Mouse (Mus musculus) T-helper 1 cell (primary cell): ENCODE results near the gene Trim62.

Source experiments
- in situ Hi-C: fragments of 300-600 bp; cut with MboI, MseI; formaldehyde crosslinking; loops from one replicate; pipeline ENCODE4 v1.15.1; 2025; ENCODE audit warnings: high pct_unique_total_duplicates

Gene Trim62

GRCm38 (mm10) chr4:128885540-128885939, 2.2 kb downstream of the Trim62 start:
- in situ Hi-C loops: no loop called here

DNA sequence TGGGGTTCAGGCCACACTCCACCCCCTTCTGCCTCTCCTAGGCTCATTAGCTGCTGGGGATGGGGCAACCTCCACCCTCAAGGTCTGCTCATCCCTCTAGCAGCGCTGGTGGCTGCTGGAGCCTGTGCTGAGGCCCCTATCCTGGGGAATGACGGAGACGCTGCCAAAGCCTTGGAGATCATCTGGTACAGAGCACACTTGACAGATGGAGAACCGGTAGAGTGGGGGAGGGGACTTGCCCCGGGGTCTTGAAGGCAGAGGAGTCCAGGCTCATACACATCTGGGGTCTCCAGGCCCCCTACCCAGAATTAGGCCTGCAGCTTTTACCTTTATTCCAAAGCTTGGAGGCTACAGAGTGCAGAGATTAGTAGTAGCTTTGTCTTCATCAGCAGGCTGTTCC, 3.2 kb downstream of the Trim62 start:
- in situ Hi-C loops: no loop called here

DNA sequence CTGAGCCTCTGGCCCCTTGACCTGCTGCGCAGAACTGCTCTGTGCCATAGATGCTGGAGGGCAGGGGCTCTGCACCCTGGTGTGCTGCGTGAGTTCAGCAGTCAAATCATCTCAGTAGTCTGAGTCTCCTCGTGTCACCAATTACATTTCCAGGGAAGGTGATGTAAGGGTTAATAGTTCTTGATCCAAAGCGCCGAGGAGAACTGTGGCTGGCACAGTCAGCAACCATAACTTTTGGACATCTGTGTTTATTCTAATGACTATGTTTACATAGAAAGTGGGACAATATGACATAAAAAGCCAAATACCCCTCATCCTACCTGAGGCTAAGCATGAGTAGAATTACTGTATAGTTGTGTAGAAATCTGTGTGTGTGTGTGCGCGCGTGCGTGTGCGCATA, 3.6 kb downstream of the Trim62 start:
- in situ Hi-C loops: no loop called here

GRCm38 (mm10) chr4:128887641-128888091, 4.3 kb downstream of the Trim62 start:
- in situ Hi-C loops: no loop called here

DNA sequence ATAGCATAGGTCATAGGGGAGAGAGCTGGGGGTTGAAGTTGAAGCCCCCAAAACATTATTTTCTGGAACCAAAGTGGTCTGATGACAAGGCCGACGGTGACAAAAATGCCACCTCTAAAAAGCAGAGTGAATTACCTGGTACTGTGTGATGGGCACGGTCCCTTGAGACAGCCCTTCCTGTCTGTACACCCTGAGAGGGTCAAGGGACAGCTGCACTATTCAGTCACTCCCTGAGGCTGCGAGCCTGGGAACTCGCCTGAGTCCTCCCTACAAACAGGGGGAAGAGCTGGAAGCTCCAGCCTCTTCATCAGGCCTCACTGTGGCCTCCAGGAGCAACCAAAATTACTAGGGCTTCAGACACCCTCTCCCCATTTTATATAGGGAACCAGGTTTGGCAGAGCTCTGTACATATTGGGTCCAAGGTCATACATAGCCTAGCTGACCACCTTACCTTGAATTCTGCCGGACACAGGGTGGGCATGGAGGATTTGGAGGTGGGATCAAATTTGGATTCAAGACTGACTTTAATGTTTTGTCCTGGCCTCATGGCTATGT, 5.1 kb downstream of the Trim62 start:
- in situ Hi-C loops: no loop called here

DNA sequence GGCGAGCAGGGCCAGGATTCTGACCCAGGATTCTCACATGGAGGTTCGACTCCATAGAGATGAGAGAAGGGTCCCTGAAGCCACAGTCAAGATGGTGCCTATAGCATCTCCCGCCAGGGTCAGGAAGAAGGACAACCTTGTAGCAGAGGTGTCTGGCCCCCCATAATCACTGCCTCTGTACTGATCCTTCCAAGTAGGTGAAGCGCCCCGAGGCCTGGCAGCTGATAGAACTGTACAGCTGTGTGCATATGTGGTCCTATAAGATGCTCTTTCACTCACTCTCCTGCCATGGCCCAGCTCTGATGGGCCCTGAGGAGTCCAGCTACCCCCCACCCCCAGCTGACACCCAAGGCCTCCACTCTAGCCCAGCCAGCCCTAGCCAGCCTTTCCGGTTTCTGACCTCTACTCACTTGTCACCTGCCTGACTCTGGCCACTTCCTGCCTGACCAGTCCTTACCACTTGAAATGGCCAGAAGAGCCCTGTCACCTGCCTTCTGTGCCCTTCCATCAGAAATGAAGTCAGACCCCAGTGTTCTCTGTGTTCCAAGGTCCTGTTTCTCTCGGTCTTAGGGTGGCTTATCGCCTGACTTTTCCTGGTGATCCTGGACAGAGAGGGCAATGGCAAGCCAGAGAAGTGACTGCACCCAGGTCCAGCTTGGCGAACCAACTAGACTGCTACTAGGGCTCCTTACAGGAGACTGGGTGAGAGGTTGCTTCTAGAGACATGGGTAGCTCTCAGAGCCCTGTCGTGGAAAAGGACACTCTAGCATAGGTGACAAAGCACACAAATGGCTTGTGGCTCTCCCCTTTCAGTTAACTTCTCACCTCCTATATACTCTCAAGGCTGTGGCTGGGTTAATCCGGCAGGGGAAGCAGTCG, 6.6 kb downstream of the Trim62 start:
- in situ Hi-C loops: no loop called here

DNA sequence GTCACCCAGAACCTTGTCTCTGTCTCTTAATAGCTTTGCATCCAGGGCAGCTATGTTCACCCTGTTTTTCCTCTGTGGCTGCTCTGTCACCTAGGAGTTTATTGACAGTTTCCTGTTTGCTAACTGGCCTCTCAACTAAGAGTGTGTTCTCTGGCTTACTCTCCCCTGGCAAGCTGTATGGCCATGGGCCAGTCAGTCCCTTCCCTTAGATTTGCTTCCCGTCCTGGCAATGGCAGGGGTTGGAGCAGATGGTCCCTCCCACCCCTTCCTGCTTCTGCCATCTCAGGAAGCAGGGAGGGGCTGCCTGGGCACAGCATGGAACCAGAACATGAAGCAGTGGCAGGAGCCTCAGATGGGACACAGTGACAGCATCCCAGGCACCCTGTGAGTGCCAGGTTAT, 7.8 kb downstream of the Trim62 start:
- in situ Hi-C loops: no loop called here

DNA sequence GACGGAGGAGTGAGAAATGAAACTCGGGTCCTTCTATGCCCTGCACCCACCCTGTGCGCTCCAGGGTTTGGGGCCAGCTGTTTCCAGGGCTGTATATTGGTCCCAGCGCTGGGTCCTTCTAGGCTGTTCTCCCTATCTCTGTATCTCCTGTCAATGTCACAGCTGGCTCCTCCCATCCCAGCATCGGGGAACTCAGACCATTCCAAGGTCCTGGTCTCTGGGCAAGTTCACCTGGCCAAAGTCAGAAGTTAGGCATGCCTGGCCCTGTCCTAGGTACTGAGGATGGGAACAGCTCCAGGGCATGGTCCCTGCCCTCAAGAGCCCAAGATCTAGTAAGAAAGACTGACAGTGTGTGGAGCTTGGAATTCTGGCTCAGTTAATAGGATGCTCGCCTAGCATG, 8.4 kb downstream of the Trim62 start:
- in situ Hi-C loops: no loop called here

- in situ Hi-C loops: no loop called here
Observed at GRCm38 (mm10) chr4:128892188-128892587, 8.8 kb downstream of the Trim62 start.

DNA sequence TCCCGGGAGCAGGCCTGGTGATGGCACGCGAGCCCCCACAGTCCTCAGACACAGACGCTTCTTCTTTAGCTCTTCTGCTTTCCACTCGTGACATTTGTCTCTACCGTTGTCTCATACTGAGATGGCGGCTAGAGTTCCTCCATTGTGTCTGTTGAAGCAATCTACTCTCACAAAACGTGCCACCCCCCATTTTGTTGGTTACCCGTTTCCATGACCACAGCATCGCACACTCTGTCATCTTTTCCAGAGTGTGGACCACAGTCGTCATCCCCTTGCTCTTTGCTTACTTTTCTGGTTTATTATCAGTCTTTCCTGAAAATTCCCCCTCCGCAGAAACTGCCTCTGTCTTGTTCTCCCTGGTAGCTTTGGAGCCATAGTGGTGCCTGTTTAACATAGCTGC, 10.7 kb downstream of the Trim62 start:
- in situ Hi-C loops: no loop called here

- in situ Hi-C loops: no loop called here
Observed at GRCm38 (mm10) chr4:128895841-128896240, 12.5 kb downstream of the Trim62 start.

- in situ Hi-C loops: no loop called here
Observed at GRCm38 (mm10) chr4:128896667-128897066, 13.3 kb downstream of the Trim62 start.

- in situ Hi-C loops: no loop called here
Observed at GRCm38 (mm10) chr4:128897911-128898421, 14.6 kb downstream of the Trim62 start.

GRCm38 (mm10) chr4:128899332-128899731, 16.0 kb downstream of the Trim62 start:
- in situ Hi-C loops: no loop called here

- in situ Hi-C loops: no loop called here
Observed at GRCm38 (mm10) chr4:128900484-128900883, 17.1 kb downstream of the Trim62 start.

GRCm38 (mm10) chr4:128902390-128902789, 19.0 kb downstream of the Trim62 start:
- in situ Hi-C loops: no loop called here

DNA sequence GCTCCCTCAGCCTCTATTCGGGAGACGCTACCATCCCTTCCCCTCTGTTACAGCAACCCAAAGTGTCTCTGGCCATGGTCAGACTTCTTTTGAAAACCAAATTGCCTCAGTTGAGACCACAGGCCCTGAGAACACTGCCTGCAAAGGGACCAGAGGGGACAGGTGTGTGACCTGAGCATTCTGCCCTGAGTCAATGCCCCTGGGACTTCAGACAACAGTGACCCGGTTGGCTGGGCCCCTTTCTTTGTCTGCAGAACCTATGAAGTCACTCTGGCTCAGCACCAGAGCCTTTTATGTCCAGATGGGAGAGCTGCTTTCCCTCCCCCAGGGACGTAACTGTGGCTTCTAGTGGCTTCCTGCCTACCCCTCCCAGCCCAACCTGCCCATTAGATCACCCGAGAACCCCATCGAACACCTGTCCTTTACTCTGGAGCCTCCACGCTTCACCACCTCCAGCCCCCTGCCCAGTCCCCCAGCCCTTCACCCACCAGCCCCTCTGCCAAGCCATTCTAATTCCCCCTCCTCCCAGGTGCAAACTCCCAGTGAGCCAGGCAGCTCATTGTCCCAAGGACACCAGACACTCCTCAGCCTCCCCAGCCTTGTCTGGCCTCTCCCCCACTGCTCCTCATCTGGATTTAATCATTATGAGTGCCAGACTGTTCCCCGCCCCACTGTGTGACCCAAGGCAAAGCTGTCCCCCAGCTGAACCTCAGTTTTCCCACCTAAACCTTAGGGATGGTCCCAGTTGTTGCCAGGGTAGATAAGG, 20.8 kb downstream of the Trim62 start:
- in situ Hi-C loops: no loop called here

- in situ Hi-C loops: no loop called here
Observed at GRCm38 (mm10) chr4:128905251-128905650, 21.9 kb downstream of the Trim62 start.

- in situ Hi-C loops: no loop called here
Observed at GRCm38 (mm10) chr4:128906757-128907156, 23.4 kb downstream of the Trim62 start.

- in situ Hi-C loops: no loop called here
Observed at GRCm38 (mm10) chr4:128907238-128907968, 24.0 kb downstream of the Trim62 start.

DNA sequence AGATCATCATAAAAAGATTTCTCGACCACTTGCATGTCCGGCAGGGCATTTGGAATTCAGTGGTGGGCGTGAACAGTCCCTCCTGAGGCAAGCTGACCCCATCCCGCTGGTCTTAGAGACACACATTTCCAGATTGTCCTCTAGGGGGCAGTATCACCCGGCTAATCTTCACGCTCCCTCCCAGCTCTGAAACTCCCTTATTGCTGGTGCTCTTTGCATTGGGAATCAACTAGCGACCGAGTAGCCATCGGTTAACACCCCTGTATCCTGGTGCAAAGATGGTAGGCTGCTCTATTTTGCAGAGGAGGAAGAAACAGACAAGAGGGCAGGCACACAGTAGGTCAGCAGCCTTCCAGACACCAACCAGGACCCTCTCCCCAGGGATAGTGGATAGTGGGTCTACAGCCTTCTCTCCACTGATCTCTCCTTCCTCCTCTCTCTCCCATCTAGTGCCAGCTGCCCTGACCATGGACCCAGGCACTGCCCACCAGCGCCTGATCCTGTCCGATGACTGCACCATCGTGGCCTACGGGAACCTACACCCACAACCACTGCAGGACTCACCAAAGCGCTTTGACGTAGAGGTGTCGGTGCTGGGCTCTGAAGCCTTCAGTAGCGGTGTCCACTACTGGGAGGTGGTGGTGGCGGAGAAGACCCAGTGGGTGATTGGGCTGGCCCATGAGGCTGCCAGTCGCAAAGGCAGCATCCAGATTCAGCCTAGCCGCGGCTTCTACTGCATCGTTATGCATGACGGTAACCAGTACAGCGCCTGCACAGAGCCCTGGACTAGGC, 25.4 kb downstream of the Trim62 start:
- in situ Hi-C loops: no loop called here
